Comparison of ENCODE assay signal across 8 mouse cellular contexts in genomic region chr13:108044222-108044941, GRCm38 (mm10). TPM values are rescaled to one million over a fixed set of nuclear protein-coding genes. Genes with fewer than 3 reads are reported as not detected.
DNase-seq lines count a peak whose midpoint lies in the region; ATAC-seq and TF ChIP-seq lines count a peak whose summit lies in the region.

Gene Smim15, plus strand, starts transcription at chr13:108044446.

- H3K27ac ChIP-seq in forebrain, embryonic 11.5 days (ENCODE audit: low read depth, low read length) = peak within 1 kb of the TSS; percentile 68
- peak within 1 kb of the TSS; percentile 98 for H3K27ac ChIP-seq in heart, embryonic 15.5 days
- H3K27ac ChIP-seq in liver, embryonic 13.5 days = peak within 1 kb of the TSS; percentile 90
- peak within 1 kb of the TSS; percentile 95 for H3K27ac ChIP-seq in stomach, embryonic 14.5 days (ENCODE audit: low read length)

- no peaks in the 10 kb centered on the region for H3K27me3 ChIP-seq in E14TG2a.4 (ENCODE audit: insufficient read depth, low read length)
- no peaks in the 10 kb centered on the region for H3K27me3 ChIP-seq in forebrain, embryonic 11.5 days (ENCODE audit: control insufficient read depth, insufficient read depth, low read length)
- H3K27me3 ChIP-seq in heart, embryonic 15.5 days = 0 out of 2 replicates have a peak, but pooled peaks cover 3% of the 10 kb centered on the region
- H3K27me3 ChIP-seq in liver, embryonic 13.5 days = no peaks in the 10 kb centered on the region
- H3K27me3 ChIP-seq in stomach, embryonic 14.5 days (ENCODE audit: control insufficient read depth, insufficient read depth, low read length) = no peaks in the 10 kb centered on the region

- peak within 1 kb of the TSS; percentile 93 for H3K4me3 ChIP-seq in E14TG2a.4 (replicated peaks; ENCODE audit: low read length)
- peak within 1 kb of the TSS; percentile 77 for H3K4me3 ChIP-seq in forebrain, embryonic 11.5 days (ENCODE audit: low read depth, low read length)
- H3K4me3 ChIP-seq in heart, embryonic 15.5 days = peak within 1 kb of the TSS; percentile 100
- H3K4me3 ChIP-seq in liver, embryonic 13.5 days (replicated peaks) = peak within 1 kb of the TSS; percentile 97
- peak within 1 kb of the TSS; percentile 92 for H3K4me3 ChIP-seq in stomach, embryonic 14.5 days (ENCODE audit: low read depth, low read length)

- ATAC-seq in forebrain, embryonic 11.5 days (replicated peaks; ENCODE audit: low FRiP score) = peak; percentile 96
- ATAC-seq in heart, embryonic 15.5 days (replicated peaks; ENCODE audit: insufficient number of reproducible peaks, insufficient read depth, low FRiP score, low read depth) = peak; percentile 98
- peak; percentile 96 for ATAC-seq in liver, embryonic 13.5 days (ENCODE audit: low read depth)
- peak; percentile 92 for ATAC-seq in stomach, embryonic 14.5 days (ENCODE audit: insufficient number of reproducible peaks, insufficient read depth, low FRiP score, low read depth)

- peak within 1 kb of the TSS; percentile 69 for H3K9ac ChIP-seq in forebrain, embryonic 11.5 days (ENCODE audit: low read length)
- H3K9ac ChIP-seq in heart, embryonic 15.5 days = peak within 1 kb of the TSS; percentile 99
- H3K9ac ChIP-seq in liver, embryonic 13.5 days = peak within 1 kb of the TSS; percentile 96
- peak within 1 kb of the TSS; percentile 94 for H3K9ac ChIP-seq in stomach, embryonic 14.5 days (replicated peaks; ENCODE audit: low read depth, low read length)

- DNase-seq in c-Kit-positive CD71-positive TER-119-negative erythroid progenitor cells, embryonic 14.5 days (ENCODE audit: low read depth) = peak; percentile 76
- peak; percentile 94 for DNase-seq in forebrain, embryonic 11.5 days (ENCODE audit: low spot score)
- DNase-seq in kidney, postnatal 25 days = peak; percentile 91 to 96
- peak; percentile 78 for DNase-seq in liver, embryonic 13.5 days
- peak; percentile 71 to 79 for DNase-seq in natural killer cell, adult 2 months (ENCODE audit: low spot score in 2 of 2)

- under 1% methylated on average over 71 of the region's 71 CpGs for WGBS in forebrain, embryonic 11.5 days
- WGBS in heart, embryonic 15.5 days = under 1% methylated on average over 70 of the region's 71 CpGs
- under 1% methylated on average over 71 of the region's 71 CpGs for WGBS in liver, embryonic 13.5 days (ENCODE audit: insufficient replicate concordance)
- under 1% methylated on average over 69 of the region's 71 CpGs for WGBS in stomach, embryonic 14.5 days

- H3K9me3 ChIP-seq in E14TG2a.4 (ENCODE audit: low read length) = no peaks in the 10 kb centered on the region
- no peaks in the 10 kb centered on the region for H3K9me3 ChIP-seq in forebrain, embryonic 11.5 days (ENCODE audit: control insufficient read depth, low read length)
- H3K9me3 ChIP-seq in heart, embryonic 15.5 days (replicated peaks) = no peaks in the 10 kb centered on the region
- H3K9me3 ChIP-seq in liver, embryonic 13.5 days (replicated peaks) = no peaks in the 10 kb centered on the region
- H3K9me3 ChIP-seq in stomach, embryonic 14.5 days (ENCODE audit: control insufficient read depth, low read depth, low read length) = no peaks in the 10 kb centered on the region

- H3K36me3 ChIP-seq in E14TG2a.4 (ENCODE audit: insufficient read depth, low read length) = peaks cover 19% of the 10 kb centered on the region
- H3K36me3 ChIP-seq in forebrain, embryonic 11.5 days (ENCODE audit: control insufficient read depth, insufficient read depth, low read length) = no peaks in the 10 kb centered on the region; the same call in 1 of the 2 replicates
- peaks cover 8% of the 10 kb centered on the region for H3K36me3 ChIP-seq in heart, embryonic 15.5 days
- H3K36me3 ChIP-seq in liver, embryonic 13.5 days = peaks cover 17% of the 10 kb centered on the region
- H3K36me3 ChIP-seq in stomach, embryonic 14.5 days (ENCODE audit: control insufficient read depth, insufficient read depth, low read length) = peaks cover 8% of the 10 kb centered on the region; the same call in 1 of the 2 replicates

- TF ChIP-seq CTCF in E14TG2a.4 (conservative IDR thresholded peaks at IDR 0.05; ENCODE audit: low read length) = no peak

- peak within 1 kb of the TSS; percentile 83 for H3K4me2 ChIP-seq in forebrain, embryonic 11.5 days (ENCODE audit: low read depth, low read length, severe bottlenecking)
- peak within 1 kb of the TSS; percentile 84 for H3K4me2 ChIP-seq in heart, embryonic 15.5 days
- peak within 1 kb of the TSS; percentile 99 for H3K4me2 ChIP-seq in liver, embryonic 13.5 days
- peak within 1 kb of the TSS; percentile 72 for H3K4me2 ChIP-seq in stomach, embryonic 14.5 days (replicated peaks; ENCODE audit: low read depth, low read length)

- peaks cover 53% of the 10 kb centered on the region for H3K4me1 ChIP-seq in E14TG2a.4 (replicated peaks; ENCODE audit: low read depth, low read length)
- peaks cover 7% of the 10 kb centered on the region for H3K4me1 ChIP-seq in forebrain, embryonic 11.5 days (replicated peaks; ENCODE audit: control insufficient read depth, insufficient read depth, low read length)
- H3K4me1 ChIP-seq in heart, embryonic 15.5 days (replicated peaks) = peaks cover 23% of the 10 kb centered on the region
- peaks cover 46% of the 10 kb centered on the region for H3K4me1 ChIP-seq in liver, embryonic 13.5 days (replicated peaks)
- peaks cover 16% of the 10 kb centered on the region for H3K4me1 ChIP-seq in stomach, embryonic 14.5 days (ENCODE audit: control insufficient read depth, insufficient read depth, low read length)

RNA-seq across cellular contexts. Expression of gene Smim15, which starts in this region (rescaled TPM):
- 59.0 and 63.0 TPM in 2 replicates for polyA plus RNA-seq in forebrain, embryonic 11.5 days (2014; fragmentation: Nextera tagmentation; extraction: Ambion mirVana)
- 28.7 and 30.9 TPM in 2 replicates for polyA plus RNA-seq in heart, embryonic 15.5 days (2015; fragmentation: Nextera tagmentation; extraction: Ambion mirVana)
- polyA plus RNA-seq in liver, embryonic 13.5 days (2015; fragmentation: Nextera tagmentation; extraction: Ambion mirVana) = 28.0 and 36.9 TPM in 2 replicates
- polyA plus RNA-seq in stomach, embryonic 14.5 days (2014; fragmentation: Nextera tagmentation; extraction: Ambion mirVana) = 64.0 and 69.3 TPM in 2 replicates

Comparison
In these comparisons a context has a peak if more than half of its experiments do, and no peak if none do; other contexts are left out.
1. Peak in every context shown above with its lines: DNase-seq, ATAC-seq, H3K4me3 ChIP-seq and H3K27ac ChIP-seq.